Mouse (Mus musculus): ENCODE results near the gene Jagn1. TPM values are rescaled to one million over a fixed set of nuclear protein-coding genes. Genes with fewer than 3 reads are reported as not detected.
A peak's percentile ranks its signal among the peaks of the same experiment; 100 is the strongest.

Gene Jagn1
- total RNA-seq (2021), result 10 to 100 TPM; 35.7 to 36.8 TPM
- long read RNA-seq, experiment 1, transcript Jagn1-201 (2 exons, 1,201 nt), result major isoform, 17 of 24 reads
- long read RNA-seq, experiment 1, partial matches to known transcripts, result 0 of 24 reads
- long read RNA-seq, experiment 1, other reads (novel, unspliced or antisense), result 4 of 24 reads
- long read RNA-seq, experiment 2, transcript Jagn1-201 (2 exons, 1,201 nt), result major isoform, 15 of 21 reads
- long read RNA-seq, experiment 2, partial matches to known transcripts, result 0 of 21 reads
- long read RNA-seq, experiment 2, other reads (novel, unspliced or antisense), result 3 of 21 reads

GRCm38 (mm10) chr6:113442442-113443090 is at the start of gene Jagn1:
TSS of gene Jagn1 (plus strand) at chr6:113442569.
- peak; percentile 87 to 89 for DNase-seq (ENCODE audit: extremely low spot score in 1 of 2, low spot score in 2 of 2)
- intact Hi-C loops (cut with DNase I), result loop anchor here (10.0 kb wide), 2 partner anchors 252 to 398 kb away; partner anchors contain the start of genes Tatdn2 and Thumpd3
- Histone ChIP-seq H3K4me3 (peak within 1 kb of the TSS; percentile 93), H3K27ac (peak within 1 kb of the TSS; percentile 91)
- no peak for TF ChIP-seq CTCF (IDR thresholded peaks at IDR 0.05)

GRCm38 (mm10) chr6:113393951-113394350 is 48.4 kb upstream of the Jagn1 start:
- H3K27ac ChIP-seq, result no peak overlapping the region
- DNase-seq (ENCODE audit: extremely low spot score in 1 of 2, low spot score in 2 of 2), result no peak
- H3K4me3 ChIP-seq, result no peak overlapping the region
- intact Hi-C loops (cut with DNase I), result loop anchor here (2.0 kb wide), 1 partner anchor 25 kb away; the partner anchor contains the start of gene Rpusd3
- no peak for TF ChIP-seq CTCF (IDR thresholded peaks at IDR 0.05)

- no peak for TF ChIP-seq CTCF (IDR thresholded peaks at IDR 0.05)
- intact Hi-C loops (cut with DNase I), result no loop called here
- Histone ChIP-seq H3K4me3 (no peak overlapping the region), H3K27ac (no peak overlapping the region)
- DNase-seq (ENCODE audit: extremely low spot score in 1 of 2, low spot score in 2 of 2), result no peak
These were observed 47.6 kb upstream of the Jagn1 start for GRCm38 (mm10) chr6:113394811-113395210.

- intact Hi-C loops (cut with DNase I), result no loop called here
- H3K27ac ChIP-seq, result no peak overlapping the region
- no peak; the same call in 1 of the 2 replicates for TF ChIP-seq CTCF (IDR thresholded peaks at IDR 0.05)
- no peak overlapping the region for H3K4me3 ChIP-seq
- no peak for DNase-seq (ENCODE audit: extremely low spot score in 1 of 2, low spot score in 2 of 2)
These were observed 46.9 kb upstream of the Jagn1 start for GRCm38 (mm10) chr6:113395501-113395900.

GRCm38 (mm10) chr6:113396270-113397030 is 45.9 kb upstream of the Jagn1 start:
- no peak for DNase-seq (ENCODE audit: extremely low spot score in 1 of 2, low spot score in 2 of 2)
- Histone ChIP-seq H3K4me3 (no peak overlapping the region), H3K27ac (no peak overlapping the region)
- no peak for TF ChIP-seq CTCF (IDR thresholded peaks at IDR 0.05)
- intact Hi-C loops (cut with DNase I), result no loop called here

- intact Hi-C loops (cut with DNase I), result no loop called here
- TF ChIP-seq CTCF (IDR thresholded peaks at IDR 0.05), result no peak
- no peak for DNase-seq (ENCODE audit: extremely low spot score in 1 of 2, low spot score in 2 of 2)
- Histone ChIP-seq H3K27ac (no peak overlapping the region), H3K4me3 (no peak overlapping the region)
These were observed 40.3 kb upstream of the Jagn1 start for GRCm38 (mm10) chr6:113402094-113402493.

GRCm38 (mm10) chr6:113404649-113405448 is 37.5 kb upstream of the Jagn1 start:
- Histone ChIP-seq H3K27ac (peak overlapping the region; percentile 58), H3K4me3 (no peak overlapping the region)
- DNase-seq (ENCODE audit: extremely low spot score in 1 of 2, low spot score in 2 of 2), result no peak
- intact Hi-C loops (cut with DNase I), result no loop called here
- TF ChIP-seq CTCF (IDR thresholded peaks at IDR 0.05), result no peak

- peak in 1 of 2 experiments; percentile 46 for DNase-seq (ENCODE audit: extremely low spot score in 1 of 2, low spot score in 2 of 2)
- H3K27ac ChIP-seq, result peak overlapping the region; percentile 58
- H3K4me3 ChIP-seq, result no peak overlapping the region
- no peak for TF ChIP-seq CTCF (IDR thresholded peaks at IDR 0.05)
- intact Hi-C loops (cut with DNase I), result no loop called here
These were observed 36.9 kb upstream of the Jagn1 start for GRCm38 (mm10) chr6:113405483-113405882.

GRCm38 (mm10) chr6:113406683-113407082 is 35.7 kb upstream of the Jagn1 start:
- no peak for DNase-seq (ENCODE audit: extremely low spot score in 1 of 2, low spot score in 2 of 2)
- peak; percentile 31 for TF ChIP-seq CTCF (IDR thresholded peaks at IDR 0.05)
- intact Hi-C loops (cut with DNase I), result no loop called here
- Histone ChIP-seq H3K27ac (no peak overlapping the region), H3K4me3 (no peak overlapping the region)

- intact Hi-C loops (cut with DNase I), result no loop called here
- no peak overlapping the region for H3K4me3 ChIP-seq
- no peak for DNase-seq (ENCODE audit: extremely low spot score in 1 of 2, low spot score in 2 of 2)
- TF ChIP-seq CTCF (IDR thresholded peaks at IDR 0.05), result no peak
- no peak overlapping the region for H3K27ac ChIP-seq
These were observed 32.4 kb upstream of the Jagn1 start for GRCm38 (mm10) chr6:113410001-113410400.

GRCm38 (mm10) chr6:113416416-113416815 is 26.0 kb upstream of the Jagn1 start:
- Histone ChIP-seq H3K27ac (no peak overlapping the region), H3K4me3 (no peak overlapping the region)
- intact Hi-C loops (cut with DNase I), result no loop called here
- no peak for DNase-seq (ENCODE audit: extremely low spot score in 1 of 2, low spot score in 2 of 2)
- TF ChIP-seq CTCF (IDR thresholded peaks at IDR 0.05), result no peak

All from left cerebral cortex, adult 2 months (tissue).